Mouse (Mus musculus): Measurements from ENCODE around the gene Znhit6.

The Znhit6 gene

DNA sequence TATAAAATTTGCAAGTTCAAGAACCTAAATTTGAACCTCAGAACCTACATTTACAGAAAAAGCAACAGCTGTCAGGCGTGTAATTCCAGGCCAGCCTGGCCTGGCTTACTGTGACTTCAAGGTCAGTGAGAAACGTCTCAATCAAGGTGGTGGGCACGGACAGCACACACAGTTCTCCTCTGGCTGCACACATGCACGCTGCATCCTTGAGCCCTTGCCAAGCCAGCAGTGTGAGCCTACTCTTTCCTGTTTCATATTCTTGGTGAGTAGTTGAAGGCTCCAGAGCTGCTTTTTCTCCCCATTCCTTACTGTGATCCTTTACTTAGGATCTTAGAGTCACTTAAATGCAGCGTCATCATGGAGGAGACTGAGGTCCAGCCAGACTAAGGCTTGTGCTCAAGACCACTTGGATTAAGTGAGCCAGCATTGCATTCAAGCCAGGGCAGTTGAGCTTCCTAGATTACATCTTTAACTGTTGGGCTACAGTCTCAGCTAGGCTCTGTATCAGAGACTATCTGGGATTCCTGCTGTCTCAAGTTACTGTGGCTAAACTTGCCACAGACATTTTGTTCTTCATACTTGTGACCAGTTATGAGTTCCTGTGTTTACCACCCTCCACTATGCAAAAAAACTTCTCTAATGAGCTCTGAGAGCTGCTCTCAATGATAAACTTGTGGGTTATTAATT is 29.6 kb downstream of the Znhit6 start:
- DNase-seq (ENCODE audit: low spot score in 2 of 2) = no peak

DNA sequence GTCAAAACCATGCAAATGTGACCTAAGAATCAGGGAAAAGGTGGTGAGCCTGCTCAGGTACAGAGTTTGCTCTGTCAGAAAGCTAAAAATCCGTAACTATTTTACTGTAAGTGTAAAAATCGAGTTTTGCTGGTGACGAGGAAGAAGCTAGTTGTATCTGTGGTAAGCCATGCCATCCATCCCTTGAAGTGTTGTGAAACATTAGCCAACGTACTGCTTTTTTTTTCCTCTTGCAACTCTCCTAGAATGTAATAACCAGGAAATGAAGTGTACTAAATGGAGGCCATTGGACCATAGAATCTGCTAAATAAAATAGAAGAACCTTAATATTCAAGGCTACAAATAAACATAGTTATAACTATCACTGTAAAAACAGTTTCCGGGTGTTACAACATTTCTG is 32.3 kb downstream of the Znhit6 start:
- no peak for DNase-seq (ENCODE audit: low spot score in 2 of 2)

DNA sequence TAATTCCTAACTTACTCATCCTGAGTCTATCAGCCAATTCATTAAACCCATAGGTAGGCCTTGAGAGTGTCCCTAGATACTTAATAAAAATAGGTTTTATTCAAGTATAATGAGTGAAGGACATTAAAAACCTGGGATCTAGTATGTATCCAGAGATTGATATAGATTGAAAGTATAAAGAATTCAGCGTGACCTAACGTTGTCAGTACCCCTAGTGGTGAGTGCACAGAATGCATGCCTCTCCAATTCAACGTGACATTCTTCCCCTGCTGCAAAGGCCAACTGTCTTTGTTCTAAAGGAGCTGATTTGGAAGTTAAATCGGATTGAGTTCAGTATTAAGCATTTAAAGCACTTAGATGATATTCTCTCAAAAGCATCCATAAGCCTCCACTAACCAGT is 36.7 kb downstream of the Znhit6 start:
- DNase-seq (ENCODE audit: low spot score in 2 of 2) = no peak

DNA sequence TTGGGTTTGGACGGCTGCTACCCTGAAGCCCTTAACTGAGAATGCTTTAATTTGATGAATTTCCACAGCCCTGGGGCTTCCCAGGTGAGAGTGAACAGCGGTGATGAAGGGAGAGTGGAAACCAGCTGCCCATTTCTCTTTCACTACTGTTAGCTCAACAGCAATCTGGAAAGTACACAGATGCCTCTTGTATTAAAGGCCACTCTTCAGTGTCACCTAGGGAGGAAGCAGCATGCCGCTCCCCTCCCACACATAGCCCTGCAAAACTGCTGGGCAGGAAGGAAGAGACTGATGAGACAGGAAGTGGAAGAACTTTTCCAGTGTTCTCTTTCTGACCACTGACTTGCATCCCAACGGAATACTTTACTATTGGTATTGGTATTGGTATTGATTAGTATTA is 37.2 kb downstream of the Znhit6 start:
- DNase-seq (ENCODE audit: low spot score in 2 of 2) = no peak

DNA sequence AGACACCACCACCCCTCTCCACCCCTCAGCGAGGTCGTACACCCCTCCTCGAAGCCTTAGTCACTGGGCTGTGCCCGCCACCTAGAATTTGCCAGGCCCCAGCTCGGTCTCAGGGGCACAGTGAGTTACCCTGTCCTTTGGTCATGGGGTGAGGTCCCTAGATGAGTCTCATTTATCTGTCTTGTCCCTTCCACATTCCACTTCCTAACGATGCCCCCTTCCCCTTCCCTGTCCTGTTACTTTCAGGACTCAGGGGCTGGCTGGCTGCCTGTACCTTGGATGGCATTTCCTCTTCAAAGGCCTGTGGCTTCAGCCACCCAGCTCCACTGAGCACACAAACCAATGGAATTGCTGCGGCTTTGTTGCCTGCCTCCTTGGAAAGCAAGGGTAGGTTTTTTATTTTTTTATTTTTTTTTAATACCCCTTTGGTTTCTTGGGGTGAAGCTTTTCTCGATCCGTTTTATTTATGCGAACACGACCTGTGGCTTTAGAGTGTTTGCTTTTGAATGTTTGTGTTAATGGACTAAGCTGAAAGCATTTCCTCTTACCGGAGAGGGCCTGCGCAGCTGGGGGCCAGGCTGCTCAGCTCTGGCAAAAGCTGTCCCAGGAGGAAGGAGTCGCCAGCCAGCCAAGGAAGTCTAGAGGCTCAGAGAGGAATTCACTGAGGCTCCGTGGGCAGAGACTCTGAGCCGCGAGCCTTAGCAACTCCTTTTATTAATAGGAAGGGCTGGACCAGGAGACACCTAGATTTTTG is 38.5 kb downstream of the Znhit6 start:
- no peak for DNase-seq (ENCODE audit: low spot score in 2 of 2)

DNA sequence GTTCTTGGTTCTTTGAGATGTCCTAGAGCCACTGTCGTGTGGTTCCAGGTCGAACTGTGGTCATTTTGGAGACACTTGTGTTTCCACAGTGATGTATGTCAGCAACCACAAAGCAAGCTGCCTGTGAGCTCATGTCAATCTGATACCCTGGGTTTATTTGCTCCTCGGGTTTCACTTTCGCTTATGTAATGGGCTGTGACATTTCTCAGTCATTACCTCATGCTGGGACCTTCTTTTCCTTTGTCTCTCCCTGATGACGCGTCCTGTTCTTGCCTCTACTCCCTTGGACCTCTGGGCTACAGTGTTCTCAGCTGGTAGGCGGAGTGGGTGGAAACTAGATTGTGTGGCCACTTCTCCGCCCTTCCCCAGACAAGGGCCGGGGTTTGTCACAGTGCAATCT is 42.3 kb downstream of the Znhit6 start:
- no peak for DNase-seq (ENCODE audit: low spot score in 2 of 2)

DNA sequence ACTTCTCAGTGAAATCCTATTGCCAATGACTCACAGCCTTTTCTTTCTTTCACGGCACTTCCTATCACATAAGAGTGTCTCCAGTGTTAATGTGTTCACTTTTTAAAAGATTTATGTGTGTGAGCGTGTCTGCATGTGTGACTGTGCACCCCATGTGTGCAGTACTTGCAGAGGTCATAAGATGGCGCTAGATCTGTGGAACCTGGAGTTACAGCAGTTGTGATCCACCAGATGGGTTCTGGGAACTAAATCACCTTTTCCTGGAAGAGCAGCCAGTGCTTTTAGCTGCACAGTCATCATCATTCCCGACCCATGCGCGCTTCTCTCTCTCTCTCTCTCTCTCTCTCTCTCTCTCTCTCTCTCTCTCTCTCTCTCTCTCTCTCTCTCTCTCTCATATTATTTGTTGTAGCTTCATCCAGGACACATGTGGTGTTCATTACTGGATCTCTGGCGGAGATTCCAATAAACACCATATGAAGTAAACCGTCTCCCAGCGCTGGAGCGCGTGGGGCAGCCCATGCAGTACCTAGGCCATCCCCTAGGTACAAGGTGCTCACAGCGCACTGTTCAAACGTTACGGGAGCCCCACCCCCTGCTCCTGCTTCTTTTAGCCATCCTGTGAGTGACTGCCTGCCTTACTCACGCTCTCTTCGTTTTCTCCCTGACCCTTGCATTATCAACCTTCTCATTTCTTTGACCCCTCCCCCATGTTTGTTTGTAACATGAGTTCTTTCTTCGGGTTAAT is 43.8 kb downstream of the Znhit6 start:
- no peak for DNase-seq (ENCODE audit: low spot score in 2 of 2)

DNA sequence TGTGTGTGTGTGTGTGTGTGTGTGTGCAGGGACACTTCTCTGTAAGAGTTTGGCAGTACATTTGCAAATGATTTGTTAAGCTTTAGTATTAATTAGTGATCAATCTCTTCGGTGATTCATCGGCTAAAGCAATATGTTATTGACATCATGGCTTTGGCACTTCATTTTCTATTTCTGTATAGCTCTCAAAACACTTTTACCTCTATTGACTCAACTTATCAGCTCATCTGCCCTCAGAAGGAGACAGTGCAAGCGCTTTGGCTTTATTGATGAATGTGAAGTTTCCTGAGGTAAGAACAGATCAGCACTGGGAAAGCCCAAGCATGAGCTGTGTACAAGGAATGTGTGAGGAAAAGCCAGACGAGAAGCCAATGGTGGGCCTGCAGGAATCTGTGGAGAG is 45.2 kb downstream of the Znhit6 start:
- no peak for DNase-seq (ENCODE audit: low spot score in 2 of 2)

DNA sequence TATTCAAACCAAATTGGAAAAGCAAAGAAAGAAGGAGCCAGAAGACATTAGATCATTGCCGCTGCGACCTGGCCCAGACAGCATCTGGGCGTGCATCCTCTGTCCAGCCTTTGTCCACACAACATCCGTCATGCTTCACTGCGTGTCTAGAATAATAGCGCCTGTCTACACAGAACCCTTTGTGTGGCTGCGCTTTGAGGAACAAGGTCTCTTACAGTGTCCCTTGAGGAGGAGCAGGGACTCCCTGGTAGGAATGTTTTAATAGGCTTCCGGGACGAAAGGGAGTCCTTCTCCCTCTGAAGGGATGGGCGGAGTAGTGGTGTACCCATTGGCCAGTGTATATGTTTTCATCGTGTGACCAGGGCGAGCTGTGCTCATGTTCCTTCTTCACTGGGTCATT is 47.0 kb downstream of the Znhit6 start:
- no peak for DNase-seq (ENCODE audit: low spot score in 2 of 2)

DNA sequence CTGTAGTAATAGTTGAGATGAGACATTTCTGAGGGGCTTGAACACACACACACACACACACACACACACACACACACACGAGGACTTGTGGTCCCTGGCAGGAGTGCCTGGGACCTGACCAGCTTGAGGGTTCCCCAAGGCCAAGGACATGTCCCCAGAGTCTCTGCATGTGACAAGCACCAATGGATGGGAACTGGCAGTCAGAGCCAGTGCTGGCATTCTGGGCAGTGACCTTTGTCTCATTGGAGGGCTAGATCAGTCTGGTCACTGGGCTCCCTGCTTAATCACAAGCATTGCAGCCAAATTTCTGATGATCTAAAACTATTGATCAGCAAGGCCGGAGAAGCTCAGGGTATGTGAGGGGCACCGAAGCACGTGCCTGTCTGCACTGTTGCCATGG is 48.8 kb downstream of the Znhit6 start:
- no peak for DNase-seq (ENCODE audit: low spot score in 2 of 2)

DNA sequence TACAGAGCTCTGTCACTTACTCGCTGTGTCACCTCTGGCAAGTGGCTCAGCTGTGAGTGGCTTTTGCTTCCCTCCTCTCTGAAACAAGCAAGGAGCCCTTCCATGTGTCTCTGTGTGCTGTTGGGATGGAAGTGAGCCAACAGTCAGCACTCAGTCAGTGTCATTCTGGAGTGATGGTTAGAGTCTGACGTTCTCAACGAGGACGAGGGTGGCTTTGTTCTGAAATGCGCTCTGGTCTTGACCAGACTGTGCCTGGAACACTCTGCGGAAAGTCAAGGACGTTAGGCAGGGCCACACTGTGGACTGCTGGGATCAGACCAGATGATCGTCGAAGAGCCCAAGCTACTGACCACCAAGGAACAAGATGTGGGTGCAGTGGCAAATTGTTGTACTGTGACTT is 49.5 kb downstream of the Znhit6 start:
- no peak for DNase-seq (ENCODE audit: low spot score in 2 of 2)

DNA sequence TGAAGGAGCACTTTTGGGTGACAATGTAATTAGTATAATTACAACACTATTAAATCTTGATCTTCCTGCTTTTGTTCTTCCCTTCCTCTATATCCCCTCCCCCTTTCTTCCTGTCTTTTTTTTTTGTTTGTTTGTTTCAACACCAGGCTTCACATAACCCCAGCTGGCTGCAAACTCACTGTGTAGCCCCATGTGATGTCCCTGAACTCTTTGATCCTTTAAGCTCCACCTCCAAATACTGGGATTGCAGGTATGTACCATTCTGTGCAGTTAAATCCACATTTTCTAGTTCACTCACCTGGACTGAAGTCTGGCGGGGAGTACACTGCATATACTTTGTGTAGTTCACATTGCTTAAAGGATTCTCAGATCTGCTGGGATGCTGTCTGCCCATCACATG is 50.1 kb downstream of the Znhit6 start:
- DNase-seq (ENCODE audit: low spot score in 2 of 2) = no peak

DNA sequence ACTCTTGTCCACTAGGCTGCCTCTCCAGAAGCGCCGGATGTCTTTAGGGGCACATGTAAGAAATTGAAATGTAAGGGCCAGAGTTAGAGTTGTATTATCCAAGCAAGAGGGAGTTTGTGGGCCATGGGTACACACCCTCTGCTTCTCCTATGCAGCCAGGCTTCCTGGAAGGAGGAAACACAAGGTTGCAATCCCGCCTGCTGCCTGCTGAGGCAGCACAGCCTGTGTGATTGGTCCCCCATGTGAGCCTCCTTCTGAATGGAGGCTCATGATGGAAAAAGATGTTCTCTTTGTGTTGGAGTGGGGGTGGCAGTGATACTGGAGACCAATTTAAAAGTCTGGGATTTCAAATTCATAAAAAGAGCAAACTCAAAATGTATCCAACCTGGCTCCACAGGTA is 51.8 kb downstream of the Znhit6 start:
- no peak for DNase-seq (ENCODE audit: low spot score in 2 of 2)

DNA sequence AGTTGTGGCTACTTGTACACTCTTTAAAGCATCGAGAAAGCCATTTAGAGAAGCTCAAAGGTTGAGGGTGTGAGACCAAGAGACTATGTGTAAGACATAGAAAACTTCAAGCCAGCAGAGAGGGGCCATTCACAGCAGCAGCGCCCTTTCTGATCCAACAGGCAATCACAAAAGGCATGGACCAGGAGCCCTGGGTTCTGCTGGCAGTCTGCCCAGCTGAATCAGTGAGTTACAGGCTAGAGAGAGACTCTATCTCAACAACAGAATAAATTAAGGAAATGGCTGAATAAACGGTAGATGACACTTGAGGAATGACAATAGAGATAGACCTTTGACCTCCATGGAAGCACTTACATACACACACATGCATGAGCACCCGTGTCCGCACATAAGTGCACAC is 52.6 kb downstream of the Znhit6 start:
- DNase-seq (ENCODE audit: low spot score in 2 of 2) = no peak

DNA sequence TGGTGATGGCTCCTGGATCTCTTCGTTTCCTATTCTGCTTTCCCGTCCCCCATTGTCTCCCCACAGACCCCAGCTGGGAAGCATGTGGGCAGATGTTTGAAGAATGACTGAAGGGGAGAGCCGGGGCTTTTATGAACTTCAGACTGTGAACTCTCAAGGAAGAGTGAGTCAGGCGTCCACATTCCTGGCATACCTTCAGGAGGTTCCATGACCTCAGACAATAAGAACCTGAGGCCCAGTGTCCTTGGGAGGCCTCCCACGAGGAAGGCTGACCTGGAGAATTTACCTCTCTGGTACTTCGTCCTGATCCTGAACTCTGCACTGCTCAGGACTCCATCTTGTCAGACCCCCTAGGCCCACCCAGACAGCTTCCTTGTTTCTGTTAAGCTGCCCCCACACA is 56.9 kb downstream of the Znhit6 start:
- DNase-seq (ENCODE audit: low spot score in 2 of 2) = no peak

DNA sequence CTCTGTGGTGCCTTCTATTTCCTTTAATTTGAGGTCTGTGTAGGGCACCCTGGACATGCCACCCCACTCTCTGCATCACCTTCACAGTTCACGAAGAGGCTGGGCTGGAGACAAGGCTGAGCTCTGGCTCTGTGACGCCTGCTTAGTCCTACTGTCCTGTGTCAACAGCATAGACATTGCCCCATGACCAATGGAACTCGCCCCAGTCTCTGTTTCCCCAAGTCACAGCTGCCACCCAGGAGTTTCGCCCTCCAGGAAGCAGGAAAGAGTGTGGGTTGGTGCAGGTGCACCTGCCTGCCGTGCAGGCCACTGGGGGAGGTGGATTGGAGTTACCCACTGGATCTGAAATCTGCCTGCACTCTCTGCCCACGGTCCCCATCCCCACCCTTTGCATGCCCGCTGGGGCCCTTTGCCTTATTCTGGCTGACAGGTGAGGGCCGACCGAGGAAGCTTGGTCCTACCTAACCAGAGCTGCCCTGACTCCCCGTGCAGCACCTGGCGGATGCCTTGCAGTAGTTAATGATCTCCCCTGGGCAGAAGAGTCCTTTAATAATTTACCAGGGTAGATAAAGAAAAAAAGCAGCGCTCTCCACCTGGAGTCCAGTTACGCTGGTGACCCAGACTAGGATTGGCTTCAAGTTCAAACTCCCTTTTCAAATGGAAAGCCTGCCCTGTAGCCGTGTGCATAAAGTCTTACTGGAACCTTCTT is 58.2 kb downstream of the Znhit6 start:
- no peak for DNase-seq (ENCODE audit: low spot score in 2 of 2)

DNA sequence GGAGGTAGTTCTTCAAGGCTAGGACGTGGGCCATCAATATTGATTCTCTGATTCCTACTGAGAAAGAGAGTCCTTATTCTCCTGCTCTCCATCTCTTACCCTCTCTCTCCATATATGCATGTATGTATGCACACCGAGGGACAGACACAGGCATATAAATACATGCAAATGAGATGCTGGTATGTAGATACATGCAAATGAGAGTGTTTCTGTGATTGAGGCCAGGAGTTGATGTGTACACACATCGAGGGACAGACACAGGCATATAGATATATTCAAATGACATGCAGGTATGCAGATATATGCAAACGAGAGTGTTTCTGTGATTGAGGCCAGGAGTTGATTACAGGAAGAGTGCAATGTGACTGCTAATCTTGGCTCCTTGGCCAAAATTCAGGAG is 64.2 kb downstream of the Znhit6 start:
- no peak for DNase-seq (ENCODE audit: low spot score in 2 of 2)

DNA sequence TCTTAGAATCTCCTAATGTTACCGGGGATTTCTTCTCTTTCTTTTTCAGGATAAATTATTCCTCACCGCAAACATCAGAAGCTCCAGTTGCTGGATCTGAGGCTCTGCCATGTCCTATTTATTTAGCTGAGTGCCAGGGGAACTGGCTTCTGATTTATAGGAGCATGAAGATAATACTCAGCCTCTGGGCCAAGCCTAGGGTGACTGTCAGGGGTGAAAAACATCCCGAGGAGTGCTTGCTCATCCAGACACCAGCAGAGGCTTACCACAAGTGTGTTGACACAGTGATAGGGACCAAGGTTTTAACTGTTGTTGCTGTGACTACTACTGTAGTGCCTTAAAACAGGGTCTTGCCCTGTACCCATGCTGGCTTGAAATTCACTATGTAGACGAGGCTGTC is 64.6 kb downstream of the Znhit6 start:
- no peak for DNase-seq (ENCODE audit: low spot score in 2 of 2)

DNA sequence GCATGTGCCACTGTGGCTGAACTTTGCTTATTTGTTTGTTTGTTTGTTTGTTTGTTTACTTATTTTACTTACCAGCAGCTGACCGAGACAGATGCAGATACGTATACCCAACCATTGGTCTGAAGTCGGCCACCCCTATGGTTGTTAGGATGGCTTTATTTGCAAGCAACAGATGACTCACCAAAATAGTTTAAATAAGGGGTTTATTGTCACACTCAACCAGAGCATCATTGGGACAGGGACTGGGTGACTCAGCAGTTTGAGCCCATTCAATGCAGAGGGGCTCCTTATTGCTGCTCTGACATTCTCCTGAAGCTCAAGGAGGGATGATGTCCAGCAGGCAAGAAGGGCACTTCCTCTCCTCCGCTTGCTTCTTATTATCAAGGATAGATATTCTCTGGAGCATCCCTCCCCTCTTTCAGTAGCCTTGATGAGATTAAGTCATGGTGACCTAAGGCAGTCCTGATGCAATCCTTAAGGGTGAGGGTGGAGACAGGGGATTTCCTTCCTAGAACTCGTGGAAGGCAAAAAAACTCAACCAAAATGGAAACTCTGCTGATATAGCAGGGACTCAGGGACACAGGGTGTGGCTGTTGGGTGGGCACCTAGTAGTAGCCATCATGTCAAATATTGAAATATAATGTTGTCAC is 65.2 kb downstream of the Znhit6 start:
- no peak for DNase-seq (ENCODE audit: low spot score in 2 of 2)

DNA sequence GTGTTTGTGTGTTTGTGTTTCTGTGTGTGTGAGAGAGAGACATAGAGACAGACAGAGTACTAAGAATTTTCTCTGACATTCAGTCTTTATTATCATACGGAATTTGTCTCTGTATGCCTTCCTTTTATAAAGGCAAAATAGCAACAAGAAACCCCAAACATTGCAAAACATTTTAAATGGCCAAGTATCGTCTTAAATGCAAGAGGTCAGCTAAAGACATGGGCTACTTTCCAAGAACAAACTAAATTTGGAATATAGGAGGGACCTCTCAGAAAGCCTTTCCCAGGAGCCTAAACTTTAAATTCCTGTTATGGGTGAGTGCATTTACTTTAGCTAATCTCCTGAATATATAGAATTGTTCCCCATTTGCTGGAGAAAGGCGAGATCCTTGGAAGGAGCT is 65.9 kb downstream of the Znhit6 start:
- no peak for DNase-seq (ENCODE audit: low spot score in 2 of 2)

DNA sequence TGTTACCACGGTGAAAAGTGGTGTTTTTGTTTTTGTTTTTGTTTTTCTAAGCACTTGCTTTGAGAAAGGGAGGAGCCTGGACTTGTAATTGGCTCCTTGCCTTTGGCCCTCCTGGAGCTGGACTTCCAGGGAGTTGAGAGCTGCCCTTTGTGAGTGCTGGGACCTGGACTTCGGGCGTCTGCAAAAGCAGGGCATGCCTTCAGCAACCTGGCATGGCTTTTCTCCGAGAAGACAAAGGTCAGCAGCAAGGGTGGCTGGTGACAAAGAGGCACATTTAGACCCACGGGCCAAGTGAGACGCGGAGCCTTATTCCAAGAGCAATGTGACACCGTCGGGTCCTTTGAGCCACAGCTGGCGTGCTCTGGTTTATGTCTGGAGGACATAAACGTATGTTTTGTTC is 66.9 kb downstream of the Znhit6 start:
- no peak for DNase-seq (ENCODE audit: low spot score in 2 of 2)

DNA sequence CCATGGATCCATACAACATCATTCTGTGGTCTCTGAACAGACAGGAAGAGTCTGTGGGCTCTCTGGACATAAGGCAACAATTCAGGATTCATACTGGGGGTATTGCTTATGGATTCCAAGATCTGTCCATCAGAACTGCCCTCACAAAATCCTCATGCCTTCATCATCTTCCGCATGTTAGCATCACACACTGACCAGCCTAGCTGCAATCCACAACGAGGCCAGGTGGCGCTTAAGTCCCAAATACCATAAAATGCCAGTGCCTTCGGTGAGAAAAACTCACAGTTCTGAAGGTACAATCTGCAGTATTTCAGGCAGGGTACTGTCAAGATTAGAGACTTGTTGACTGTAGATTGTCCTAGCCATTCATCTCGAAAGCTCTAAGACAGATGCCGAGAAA is 69.5 kb downstream of the Znhit6 start:
- no peak for DNase-seq (ENCODE audit: low spot score in 2 of 2)

Data from urinary bladder, postnatal 4 days (tissue).